Mouse (Mus musculus): ENCODE measurements at regions not wholly inside any gene's neighbourhood (a gene's known extent, or its start where the extent isn't known, plus 50 kb on each side); places are given as distances from the start of the nearest gene placed in this dataset.

DNA sequence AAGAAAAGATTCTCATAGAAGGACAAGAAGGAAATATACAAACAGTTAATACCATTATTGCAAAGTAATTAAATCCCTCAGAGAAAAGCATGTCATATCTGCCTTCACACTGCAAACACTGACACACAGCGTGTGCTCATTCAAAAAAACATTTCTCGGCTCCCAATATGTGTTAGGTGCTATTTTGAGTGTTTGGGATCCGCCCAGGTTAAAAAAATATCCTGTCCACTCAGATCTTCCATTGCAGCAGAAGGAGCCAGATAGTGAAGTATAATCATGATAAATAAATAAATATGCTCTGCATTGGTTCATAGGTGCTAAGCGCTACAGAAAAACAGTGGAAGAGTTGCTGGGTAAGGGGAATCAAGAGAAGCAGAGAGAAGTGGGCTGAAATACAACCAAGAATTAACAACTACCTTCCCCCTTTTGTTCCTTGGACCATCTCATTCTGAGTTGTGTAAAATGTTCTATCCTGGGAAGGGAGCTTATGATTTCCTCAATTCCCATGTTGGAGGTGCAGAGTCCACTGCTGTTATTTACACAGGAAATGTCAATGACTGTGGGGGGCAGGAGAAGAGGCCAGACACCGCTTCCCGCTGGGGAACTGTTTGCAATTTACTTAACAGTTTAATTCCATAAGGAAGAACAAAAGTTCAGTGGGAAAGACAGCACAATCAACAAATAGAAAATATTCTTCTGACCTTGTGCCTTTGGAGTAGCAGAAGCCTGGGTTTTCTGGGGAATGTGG is 139.9 kb downstream of the Tle1 start:
- no peak for DNase-seq
- intact Hi-C loops (cut with DNase I) = no loop called here

- DNase-seq = no peak
- intact Hi-C loops (cut with DNase I) = no loop called here
Measured at GRCm38 (mm10) chr4:72049638-72050454, 150.9 kb downstream of the Tle1 start.

- intact Hi-C loops (cut with DNase I) = no loop called here
- DNase-seq = no peak
Measured at GRCm38 (mm10) chr4:72022152-72022551, 178.6 kb downstream of the Tle1 start.

- DNase-seq = no peak
- intact Hi-C loops (cut with DNase I) = no loop called here
Measured at GRCm38 (mm10) chr4:72014221-72014850, 186.4 kb downstream of the Tle1 start.

DNA sequence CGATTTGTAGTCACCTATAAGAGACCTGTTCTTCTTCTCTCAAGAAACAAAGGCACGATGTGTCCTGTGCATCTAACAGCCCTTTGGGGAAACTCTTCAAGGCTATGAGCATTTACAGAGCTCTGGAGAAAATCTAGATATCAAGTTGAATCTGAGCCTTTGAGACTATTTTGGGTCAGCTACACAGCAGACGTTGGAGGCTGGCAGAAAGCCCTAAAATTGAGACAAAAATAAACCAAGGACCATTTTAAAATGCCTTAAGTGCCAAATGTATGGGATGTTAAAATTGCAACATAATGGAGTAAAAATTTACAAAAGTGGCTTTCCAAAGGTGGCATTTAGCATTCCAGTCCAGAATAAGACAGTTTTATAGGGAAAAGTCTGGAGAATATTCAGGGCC is 187.1 kb downstream of the Tle1 start:
- no peak for DNase-seq
- intact Hi-C loops (cut with DNase I) = no loop called here

GRCm38 (mm10) chr4:72010316-72010715 is 190.4 kb downstream of the Tle1 start:
- intact Hi-C loops (cut with DNase I) = no loop called here
- no peak for DNase-seq

- intact Hi-C loops (cut with DNase I) = no loop called here
- DNase-seq = no peak
Measured at GRCm38 (mm10) chr4:72005926-72006325, 194.8 kb downstream of the Tle1 start.

- intact Hi-C loops (cut with DNase I) = no loop called here
- no peak for DNase-seq
Measured at GRCm38 (mm10) chr4:72001221-72001875, 199.4 kb downstream of the Tle1 start.

GRCm38 (mm10) chr4:71968701-71969100 is 210.9 kb upstream of the Gm11232 start:
- DNase-seq = peak; percentile 4
- intact Hi-C loops (cut with DNase I) = no loop called here

DNA sequence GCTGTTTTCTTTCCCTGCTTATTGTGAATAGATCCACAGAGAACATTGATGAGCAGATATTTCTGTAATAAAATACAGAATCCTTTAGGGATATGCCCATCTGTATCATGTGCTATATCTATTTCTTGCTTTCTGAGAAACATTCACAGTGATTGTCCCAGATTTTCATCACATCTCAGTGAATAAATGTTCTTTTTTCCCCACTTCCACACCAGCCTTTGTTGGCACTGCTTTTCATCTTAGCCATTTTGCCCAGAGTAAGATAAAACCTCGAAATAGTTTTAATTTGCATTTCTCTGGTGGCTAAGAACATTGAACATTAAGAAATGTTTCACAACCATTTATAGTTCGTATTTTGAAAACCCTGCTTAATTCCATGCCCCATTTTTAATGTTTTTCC is 195.7 kb upstream of the Gm11232 start:
- no peak for DNase-seq
- intact Hi-C loops (cut with DNase I) = no loop called here

- intact Hi-C loops (cut with DNase I) = no loop called here
Measured at GRCm38 (mm10) chr4:71933240-71933986, 175.6 kb upstream of the Gm11232 start.

DNA sequence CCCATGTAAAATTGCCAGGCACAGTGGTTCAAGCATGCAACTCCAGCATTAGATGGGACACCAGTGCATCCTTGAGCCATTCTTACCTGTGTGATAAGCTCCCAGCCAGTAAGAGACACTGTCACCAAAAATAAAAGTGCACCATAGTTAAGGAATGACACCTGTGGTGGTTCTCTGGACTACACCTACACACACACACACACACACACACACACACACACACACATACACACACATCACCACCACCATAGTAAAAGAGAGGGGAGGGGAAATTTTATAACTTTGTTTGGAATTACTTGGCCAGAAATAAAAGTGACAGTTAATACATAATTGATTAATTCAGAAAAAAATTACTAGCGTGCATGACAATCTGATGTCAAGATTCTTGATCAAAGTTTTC is 175.1 kb upstream of the Gm11232 start:
- intact Hi-C loops (cut with DNase I) = no loop called here
- no peak for DNase-seq

More at GRCm38 (mm10) chr4:71933240-71933986, 175.6 kb upstream of the Gm11232 start:
- no peak for DNase-seq

DNA sequence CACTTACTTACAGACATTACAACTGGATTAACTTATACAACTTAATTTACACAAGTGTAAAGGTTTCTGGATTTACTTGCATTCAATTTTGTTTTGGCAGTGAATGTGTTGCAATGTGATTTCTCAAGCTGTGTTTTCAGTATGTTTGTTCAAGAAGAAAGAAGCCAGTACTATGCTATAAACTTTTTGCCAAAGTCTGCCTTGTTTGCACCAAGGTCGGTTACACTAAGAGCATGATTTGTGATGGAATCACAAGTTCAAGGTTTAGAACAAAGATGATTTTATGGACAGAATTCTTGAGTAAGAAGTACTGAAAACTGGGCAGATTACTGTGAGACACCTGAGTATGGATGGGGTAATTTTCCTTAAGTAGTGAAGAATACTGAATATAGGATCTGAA is 153.8 kb upstream of the Gm11232 start:
- intact Hi-C loops (cut with DNase I) = no loop called here

GRCm38 (mm10) chr4:71875651-71876050 is 117.9 kb upstream of the Gm11232 start:
- DNase-seq = no peak
- intact Hi-C loops (cut with DNase I) = no loop called here

More for the DNA sequence above, 153.8 kb upstream of the Gm11232 start:
- no peak for DNase-seq

DNA sequence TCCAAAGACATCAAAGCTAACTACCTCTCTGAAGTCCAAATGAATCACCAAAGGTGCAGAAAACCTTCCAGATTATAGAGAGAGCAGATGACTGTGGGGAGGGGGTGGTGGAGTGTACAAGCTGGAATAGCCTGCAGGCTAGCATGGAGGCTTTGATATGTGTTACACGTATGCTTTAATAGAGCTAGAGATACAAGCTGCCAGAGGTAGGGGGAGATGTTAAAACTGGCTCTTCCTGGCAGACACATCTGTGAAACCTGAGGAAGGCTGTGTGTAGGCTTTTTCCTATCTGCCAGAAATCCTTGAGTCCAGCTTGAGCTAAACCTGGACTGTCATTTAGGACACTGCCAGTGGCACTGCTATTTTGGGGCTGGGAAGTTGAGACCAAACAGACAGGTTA is 109.2 kb upstream of the Gm11232 start:
- no peak for DNase-seq
- intact Hi-C loops (cut with DNase I) = no loop called here

DNA sequence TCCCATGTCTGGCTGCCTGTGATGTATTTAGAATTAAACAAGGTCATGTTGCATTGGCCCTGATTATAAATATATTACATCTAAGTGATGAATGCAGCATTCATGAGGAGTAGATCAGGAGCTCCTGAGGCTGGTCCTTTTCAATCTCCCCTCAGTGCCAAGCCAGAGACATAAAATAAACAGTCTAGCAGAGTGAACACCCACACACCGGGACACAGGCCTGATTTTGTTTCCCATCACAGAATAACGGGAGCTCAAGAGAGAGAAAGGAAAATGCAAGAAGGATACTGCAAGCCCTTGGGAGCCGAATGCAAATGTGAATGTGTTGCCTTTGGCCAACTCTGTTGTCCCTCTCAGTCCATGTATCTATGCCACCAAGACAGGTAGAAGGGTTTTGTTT is 84.1 kb upstream of the Gm11232 start:
- no peak for DNase-seq

DNA sequence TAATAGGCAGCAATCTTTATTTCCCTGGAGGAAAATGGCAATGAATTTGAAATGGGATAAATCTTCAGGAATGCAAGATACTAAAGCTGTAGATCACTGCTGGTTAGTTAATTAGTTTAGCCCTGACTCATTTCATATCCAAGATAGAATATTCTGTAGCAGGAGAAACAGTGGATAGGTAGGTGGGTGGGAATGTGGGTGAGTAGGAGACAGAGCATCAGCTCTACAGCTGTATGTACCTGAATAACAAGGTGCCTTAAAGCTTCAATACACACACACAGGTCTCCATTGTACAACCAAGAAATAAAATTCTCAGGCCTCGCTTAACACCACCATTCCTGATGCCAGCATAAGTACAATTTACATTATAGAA is 83.0 kb upstream of the Gm11232 start:
- intact Hi-C loops (cut with DNase I) = no loop called here
- no peak for DNase-seq

More for the DNA sequence above, 84.1 kb upstream of the Gm11232 start:
- intact Hi-C loops (cut with DNase I) = no loop called here

DNA sequence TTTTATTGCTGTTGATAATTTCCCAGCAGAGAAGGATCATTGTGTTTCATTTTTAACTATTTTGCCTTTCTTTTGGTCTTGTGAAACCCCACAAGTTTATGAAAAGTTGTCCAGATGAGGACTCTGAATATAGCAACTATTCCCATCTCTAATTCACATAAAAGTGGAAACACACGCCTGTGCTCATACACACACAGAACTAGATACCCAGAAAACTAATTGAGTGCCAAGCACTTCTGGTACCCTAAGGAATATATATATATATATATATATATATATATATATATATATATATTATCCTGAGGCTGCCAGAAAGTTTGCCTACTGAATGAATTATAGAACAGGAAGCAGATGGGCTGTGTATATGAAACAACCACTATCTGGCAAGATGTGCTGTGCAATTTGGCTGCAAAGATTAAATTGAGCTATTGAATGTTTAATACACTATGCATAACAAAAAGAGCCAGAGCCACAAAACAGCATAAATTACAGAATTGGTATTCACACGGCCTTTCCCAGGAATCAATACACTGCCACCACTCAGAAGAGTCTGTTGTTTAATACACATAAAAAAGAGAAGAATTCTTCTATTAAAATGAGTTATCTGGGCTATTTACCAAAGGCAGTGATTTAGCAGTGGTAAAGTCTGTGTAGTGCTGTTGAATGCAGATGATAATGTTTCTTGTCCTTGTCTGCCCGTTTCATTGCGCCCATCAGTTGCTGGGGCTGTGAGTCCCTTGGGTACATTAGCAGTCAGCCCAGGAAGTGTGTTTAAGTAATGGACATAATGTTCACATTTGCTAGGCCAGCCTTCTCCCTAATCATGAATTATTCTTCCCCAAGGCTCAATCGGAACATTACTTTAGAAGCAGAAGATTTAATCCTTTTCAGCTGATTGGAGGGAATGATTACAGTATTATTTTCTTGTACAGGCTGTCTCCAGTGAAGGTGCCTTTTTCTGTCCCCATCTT is 82.3 kb upstream of the Gm11232 start:
- no peak for DNase-seq
- intact Hi-C loops (cut with DNase I) = no loop called here

GRCm38 (mm10) chr4:71839134-71839802 is 81.5 kb upstream of the Gm11232 start:
- DNase-seq = no peak
- intact Hi-C loops (cut with DNase I) = no loop called here
